Mouse (Mus musculus): Measurements from ENCODE around the gene Gm47985.
"Not testable (repeated sequence)": the region's sequence is repeated elsewhere in the genome, so short reads cannot be mapped to it uniquely, and the experiment has no call there.

DNA sequence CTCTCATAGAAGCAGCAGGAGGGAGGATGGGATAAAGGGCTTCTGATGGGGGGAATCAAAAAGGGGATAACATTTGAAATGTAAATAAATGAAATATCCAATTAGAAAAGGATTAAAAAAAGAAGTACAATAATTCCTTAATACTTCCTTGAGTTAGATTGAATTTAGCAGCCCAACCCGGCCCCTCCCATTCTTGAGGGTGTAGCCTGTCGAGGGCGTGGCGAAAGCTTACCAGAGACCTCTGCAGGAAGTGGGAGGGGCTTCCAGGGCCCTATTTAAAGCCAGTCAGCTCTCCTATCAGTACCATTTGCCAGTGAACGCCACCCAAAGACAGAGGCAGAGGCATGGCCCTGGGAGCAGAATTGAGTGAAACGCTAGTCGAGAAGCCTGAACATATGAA lies at the start of gene Gm47985:
- not testable (repeated sequence) for TF ChIP-seq CTCF (IDR thresholded peaks at IDR 0.05); EP300 (IDR thresholded peaks at IDR 0.05; ENCODE audit: insufficient read depth, low read depth, low read length)
